Mouse (Mus musculus): ENCODE measurements around the gene Spg11. TPM values are rescaled to one million over a fixed set of nuclear protein-coding genes. Genes with fewer than 3 reads are reported as not detected.

Spg11 gene
- polyA plus RNA-seq, 1 experiment from 2014 or later, result 2.2 TPM

DNA sequence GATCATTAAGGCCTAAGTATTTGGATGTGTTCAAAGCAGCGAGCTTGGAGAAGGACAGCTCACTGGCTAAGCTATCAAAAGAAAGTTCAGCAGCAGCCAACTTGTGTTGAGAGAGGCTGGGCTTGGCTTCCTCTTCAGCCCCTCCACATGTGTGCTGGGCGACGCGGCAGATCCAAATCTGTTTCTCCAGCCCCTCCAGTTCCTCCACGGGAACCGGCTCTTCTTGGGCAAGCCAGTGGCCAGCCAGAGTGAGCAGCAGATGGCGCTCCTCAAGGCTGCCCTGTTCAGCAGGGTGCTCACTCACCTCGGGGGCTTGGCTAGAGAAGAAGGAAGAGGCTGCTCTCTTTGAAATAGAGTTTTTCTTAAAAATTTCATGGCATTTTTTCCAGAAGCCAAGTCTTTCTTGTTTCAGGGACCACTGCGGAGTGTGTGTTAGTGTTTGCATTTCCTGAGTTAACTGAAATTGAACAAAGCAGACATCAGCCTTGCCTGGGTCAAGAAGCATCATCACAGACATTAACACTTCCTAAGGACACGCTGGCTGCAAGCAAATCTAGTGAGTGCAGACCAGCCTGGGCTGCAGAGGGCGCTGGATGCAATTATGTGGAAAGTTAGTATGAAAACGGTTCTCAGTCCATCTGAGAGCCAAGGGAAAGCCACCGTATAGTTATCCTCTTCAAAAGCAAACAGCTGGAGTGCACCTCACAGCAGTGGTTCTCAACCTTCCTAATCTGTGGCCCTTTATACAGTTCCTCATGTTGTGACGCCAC is 52.8 kb downstream of the Spg11 start:
- no peak for ATAC-seq

GRCm38 (mm10) chr2:122059365-122060115 is 58.6 kb downstream of the Spg11 start:
- Histone ChIP-seq H3K9me3 (ENCODE audit: low read length) (no peaks in the 10 kb centered on the region), H3K27ac (ENCODE audit: low read depth) (no peak overlapping the region), H3K4me3 (ENCODE audit: low read depth, low read length) (no peak overlapping the region), H3K4me1 (ENCODE audit: insufficient read depth) (no peaks in the 10 kb centered on the region), H3K36me3 (replicated peaks; ENCODE audit: insufficient read depth, low read length) (peaks cover 47% of the 10 kb centered on the region), H3K27me3 (ENCODE audit: insufficient read depth, low read length) (no peaks in the 10 kb centered on the region), H3K4me2 (ENCODE audit: low read depth, low read length) (no peak overlapping the region), H3K9ac (replicated peaks) (no peak overlapping the region)
- ATAC-seq (no peak), DNase-seq (no peak)
- WGBS (ENCODE audit: insufficient replicate concordance), result 86% methylated on average over 11 of the region's 11 CpGs
- no peak for TF ChIP-seq EP300 (IDR thresholded peaks at IDR 0.05; ENCODE audit: low read depth)
- TF ChIP-seq CTCF (IDR thresholded peaks at IDR 0.05; ENCODE audit: low read depth), result no peak

More for the DNA sequence above, 52.8 kb downstream of the Spg11 start:
- no peak overlapping the region for H3K4me2 ChIP-seq (ENCODE audit: low read depth, low read length)
- no peak for DNase-seq
- H3K27me3 ChIP-seq (ENCODE audit: insufficient read depth, low read length), result no peaks in the 10 kb centered on the region
- H3K4me3 ChIP-seq (ENCODE audit: low read depth, low read length), result no peak overlapping the region
- no peaks in the 10 kb centered on the region for H3K9me3 ChIP-seq (ENCODE audit: low read length)
- no peak overlapping the region for H3K27ac ChIP-seq (ENCODE audit: low read depth)
- peak; percentile 36 for TF ChIP-seq CTCF (IDR thresholded peaks at IDR 0.05; ENCODE audit: low read depth)
- no peak for TF ChIP-seq EP300 (IDR thresholded peaks at IDR 0.05; ENCODE audit: low read depth)
- H3K9ac ChIP-seq (replicated peaks), result no peak overlapping the region
- WGBS (ENCODE audit: insufficient replicate concordance), result 47% methylated on average over 14 of the region's 14 CpGs
- no peaks in the 10 kb centered on the region for H3K4me1 ChIP-seq (ENCODE audit: insufficient read depth)
- H3K36me3 ChIP-seq (replicated peaks; ENCODE audit: insufficient read depth, low read length), result peaks cover 36% of the 10 kb centered on the region

- Histone ChIP-seq H3K4me1 (ENCODE audit: insufficient read depth) (no peaks in the 10 kb centered on the region), H3K4me2 (ENCODE audit: low read depth, low read length) (no peak overlapping the region), H3K36me3 (replicated peaks; ENCODE audit: insufficient read depth, low read length) (peaks cover 55% of the 10 kb centered on the region), H3K9ac (replicated peaks) (no peak overlapping the region), H3K9me3 (ENCODE audit: low read length) (no peaks in the 10 kb centered on the region), H3K27me3 (ENCODE audit: insufficient read depth, low read length) (no peaks in the 10 kb centered on the region), H3K27ac (ENCODE audit: low read depth) (no peak overlapping the region), H3K4me3 (ENCODE audit: low read depth, low read length) (no peak overlapping the region)
- ATAC-seq, result no peak
- no peak for TF ChIP-seq EP300 (IDR thresholded peaks at IDR 0.05; ENCODE audit: low read depth)
- TF ChIP-seq CTCF (IDR thresholded peaks at IDR 0.05; ENCODE audit: low read depth), result no peak
- no peak for DNase-seq
Measured at GRCm38 (mm10) chr2:122043926-122044325, 74.3 kb downstream of the Spg11 start.

GRCm38 (mm10) chr2:122036064-122036463 is 82.1 kb downstream of the Spg11 start:
- H3K4me2 ChIP-seq (ENCODE audit: low read depth, low read length), result peak overlapping the region; percentile 30; the same call in 1 of the 2 replicates
- H3K36me3 ChIP-seq (replicated peaks; ENCODE audit: insufficient read depth, low read length), result peaks cover 35% of the 10 kb centered on the region
- H3K9ac ChIP-seq (replicated peaks), result no peak overlapping the region
- H3K27ac ChIP-seq (ENCODE audit: low read depth), result 0 out of 2 replicates have a peak overlapping the region, but pooled peaks have one; percentile 5
- 57% methylated on average over 3 of the region's 3 CpGs for WGBS (ENCODE audit: insufficient replicate concordance)
- H3K27me3 ChIP-seq (ENCODE audit: insufficient read depth, low read length), result no peaks in the 10 kb centered on the region
- no peaks in the 10 kb centered on the region for H3K9me3 ChIP-seq (ENCODE audit: low read length)
- peaks cover 19% of the 10 kb centered on the region for H3K4me1 ChIP-seq (ENCODE audit: insufficient read depth)
- no peak for DNase-seq
- H3K4me3 ChIP-seq (ENCODE audit: low read depth, low read length), result no peak overlapping the region
- peak; percentile 47 for ATAC-seq
- no peak for TF ChIP-seq CTCF (IDR thresholded peaks at IDR 0.05; ENCODE audit: low read depth)
- TF ChIP-seq EP300 (IDR thresholded peaks at IDR 0.05; ENCODE audit: low read depth), result peak; percentile 69

- H3K36me3 ChIP-seq (replicated peaks; ENCODE audit: insufficient read depth, low read length), result peaks cover 23% of the 10 kb centered on the region
- no peak for ATAC-seq
Measured at GRCm38 (mm10) chr2:122031970-122032369, 86.2 kb downstream of the Spg11 start.

More at GRCm38 (mm10) chr2:122031970-122032369, 86.2 kb downstream of the Spg11 start:
- H3K4me2 ChIP-seq (ENCODE audit: low read depth, low read length), result no peak overlapping the region
- no peaks in the 10 kb centered on the region for H3K9me3 ChIP-seq (ENCODE audit: low read length)
- TF ChIP-seq EP300 (IDR thresholded peaks at IDR 0.05; ENCODE audit: low read depth) (no peak), CTCF (IDR thresholded peaks at IDR 0.05; ENCODE audit: low read depth) (no peak)
- no peak overlapping the region for H3K4me3 ChIP-seq (ENCODE audit: low read depth, low read length)
- peaks cover 29% of the 10 kb centered on the region for H3K4me1 ChIP-seq (ENCODE audit: insufficient read depth)
- H3K9ac ChIP-seq (replicated peaks), result no peak overlapping the region
- DNase-seq, result no peak
- 70% methylated on average over 6 of the region's 6 CpGs for WGBS (ENCODE audit: insufficient replicate concordance)
- no peaks in the 10 kb centered on the region for H3K27me3 ChIP-seq (ENCODE audit: insufficient read depth, low read length)
- no peak overlapping the region for H3K27ac ChIP-seq (ENCODE audit: low read depth)
